Mouse (Mus musculus): ENCODE measurements around the gene C1s1.

GRCm38 (mm10) chr6:124549023-124549550 is 6.9 kb upstream of the C1s1 start:
- TF ChIP-seq POLR2A (IDR thresholded peaks at IDR 0.05; ENCODE audit: borderline replicate concordance, low read depth, low read length) (no peak), CTCF (IDR thresholded peaks at IDR 0.05; ENCODE audit: low read depth, low read length) (no peak)
